Mouse (Mus musculus) layer of hippocampus, adult 11-12 months (tissue): ENCODE results near the gene Tcf20.
A peak's percentile ranks its signal among the peaks of the same experiment; 100 is the strongest.

Experiments
- DNase-seq: peaks from one replicate; pipeline ENCODE4 v3.0.0; 2022; ENCODE audit warnings: low spot score

The Tcf20 gene

DNA sequence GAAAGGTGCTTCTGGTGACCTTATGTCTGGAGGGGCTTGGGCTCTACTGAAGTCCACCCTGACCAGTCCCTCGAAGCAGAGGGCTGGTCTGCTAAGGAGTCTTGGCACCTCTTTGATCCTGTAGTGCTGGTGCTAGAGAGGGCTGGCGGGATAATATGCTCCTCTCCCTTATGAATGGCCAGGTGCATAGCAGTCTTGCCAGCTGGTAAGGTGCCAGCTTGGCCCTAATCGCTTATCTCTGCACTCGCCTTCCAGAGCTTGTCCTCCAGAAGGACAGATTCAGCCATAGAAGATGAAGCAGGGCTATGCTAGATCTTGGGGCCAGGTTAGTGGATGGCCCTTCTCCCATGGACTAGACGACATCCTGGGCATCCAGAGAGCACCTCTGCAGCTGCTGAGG, 64.1 kb downstream of the Tcf20 start:
- DNase-seq: no peak

DNA sequence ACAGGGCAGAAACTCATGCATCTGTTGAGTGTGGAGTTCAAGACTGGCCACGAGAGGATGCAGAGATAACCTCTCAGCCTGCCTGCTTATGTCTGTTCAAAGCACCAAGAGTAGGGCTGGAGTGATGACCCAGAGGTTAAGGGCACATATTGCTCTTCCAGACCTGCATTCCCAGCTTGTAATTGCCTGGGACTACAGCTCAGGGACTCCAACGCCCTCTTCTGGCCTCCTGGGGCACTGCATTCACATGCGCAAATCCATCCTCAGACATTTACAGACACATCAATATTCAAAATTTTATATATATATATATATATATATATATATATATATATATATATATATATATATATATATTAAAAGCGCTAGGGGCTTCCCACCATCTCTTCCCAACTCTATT, 64.9 kb downstream of the Tcf20 start:
- DNase-seq: no peak

GRCm38 (mm10) chr15:82922052-82922451, 65.6 kb downstream of the Tcf20 start:
- DNase-seq: peak; percentile 85

GRCm38 (mm10) chr15:82921559-82921958, 66.1 kb downstream of the Tcf20 start:
- DNase-seq: no peak

GRCm38 (mm10) chr15:82920895-82921515, 66.7 kb downstream of the Tcf20 start:
- no peak for DNase-seq

DNA sequence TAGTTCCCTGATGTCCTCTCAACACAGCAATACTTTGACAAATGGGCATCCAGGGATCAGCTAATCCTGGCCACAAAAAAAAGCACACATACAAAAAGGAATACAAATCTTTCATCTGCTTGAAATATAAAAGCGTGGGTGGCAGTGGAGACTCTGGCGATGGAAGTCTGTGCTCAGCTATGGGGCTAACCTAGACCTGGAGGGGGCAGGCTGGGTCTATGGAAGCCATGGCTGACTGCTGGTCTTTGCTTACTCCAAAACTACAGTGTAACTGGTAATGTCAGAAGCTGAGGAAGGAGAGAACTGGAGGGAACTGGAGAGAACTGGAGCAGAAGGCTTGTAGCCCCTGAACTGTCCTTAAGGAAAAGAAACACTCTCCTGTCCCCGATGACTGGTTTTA, 69.7 kb downstream of the Tcf20 start:
- no peak for DNase-seq

GRCm38 (mm10) chr15:82917207-82917844, 70.3 kb downstream of the Tcf20 start:
- peak; percentile 82 for DNase-seq

GRCm38 (mm10) chr15:82914455-82914854, 73.2 kb downstream of the Tcf20 start:
- no peak for DNase-seq

- no peak for DNase-seq
These were observed 75.7 kb downstream of the Tcf20 start for GRCm38 (mm10) chr15:82911965-82912337.

DNA sequence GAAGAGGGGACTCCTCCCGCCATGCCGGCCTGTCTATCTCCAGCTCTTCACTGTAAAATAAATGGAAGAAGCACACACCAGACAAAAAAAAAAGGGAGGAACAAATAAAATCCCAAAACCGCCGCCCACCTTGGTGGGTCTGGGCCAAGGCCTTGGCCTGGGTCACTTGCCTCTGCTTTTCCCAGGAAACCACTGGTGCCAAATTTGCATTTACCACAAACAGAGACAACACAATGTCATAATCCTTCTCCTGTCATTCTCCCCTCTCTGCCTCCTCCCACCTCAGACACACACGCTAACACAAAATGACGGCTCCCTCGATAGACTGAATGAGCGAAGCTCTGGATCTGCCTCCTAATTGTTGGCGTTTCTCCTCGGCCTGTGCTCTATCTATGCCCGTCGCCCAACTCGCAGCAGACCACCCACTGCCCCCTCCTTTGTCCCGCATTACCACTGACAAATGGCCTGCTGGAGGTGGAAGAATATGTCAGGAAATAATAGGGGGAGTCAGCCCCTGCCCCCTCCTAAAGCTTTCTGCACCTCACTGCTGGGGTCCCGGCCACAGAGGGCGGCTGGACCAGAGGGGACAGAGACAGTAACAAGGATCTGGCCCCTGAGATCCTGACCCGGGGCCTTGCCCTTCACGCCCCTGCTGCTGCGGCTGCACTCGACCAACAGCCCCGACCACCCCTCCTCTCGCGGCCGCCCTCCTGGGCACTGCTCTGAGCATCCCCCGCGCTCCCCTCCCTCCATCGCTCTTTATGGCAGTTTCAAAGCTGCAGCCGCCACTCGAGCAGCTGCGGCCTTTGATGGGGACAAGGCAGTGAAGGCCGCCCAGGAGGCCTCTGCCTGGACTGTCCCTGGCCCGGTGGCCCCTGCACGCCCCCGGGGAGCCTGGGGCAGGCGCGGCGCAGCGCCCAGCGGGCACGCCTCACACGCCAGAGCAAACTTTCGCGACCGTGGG, 76.4 kb downstream of the Tcf20 start:
- DNase-seq: no peak

DNA sequence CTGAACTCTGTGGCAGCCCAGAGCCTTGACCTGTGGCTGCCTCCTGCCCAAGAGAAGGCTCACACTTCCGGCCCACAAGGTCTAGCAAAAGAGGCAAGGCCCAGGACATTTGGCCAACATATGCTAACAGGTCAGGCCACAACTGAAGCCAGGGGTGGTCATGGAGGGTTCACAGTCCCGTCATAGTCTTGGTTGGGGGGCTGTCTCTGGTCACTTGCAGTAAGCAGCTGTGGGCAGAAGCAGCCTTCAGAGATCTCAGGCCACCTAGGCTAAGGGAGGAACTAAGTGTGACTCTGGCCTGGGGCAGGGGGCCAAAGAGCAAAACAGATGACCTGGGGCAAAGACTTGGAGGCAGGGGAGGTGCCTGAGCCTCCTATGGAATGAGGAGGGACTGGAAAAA, 77.1 kb downstream of the Tcf20 start:
- DNase-seq: no peak

GRCm38 (mm10) chr15:82909791-82910190, 77.9 kb downstream of the Tcf20 start:
- no peak for DNase-seq

DNA sequence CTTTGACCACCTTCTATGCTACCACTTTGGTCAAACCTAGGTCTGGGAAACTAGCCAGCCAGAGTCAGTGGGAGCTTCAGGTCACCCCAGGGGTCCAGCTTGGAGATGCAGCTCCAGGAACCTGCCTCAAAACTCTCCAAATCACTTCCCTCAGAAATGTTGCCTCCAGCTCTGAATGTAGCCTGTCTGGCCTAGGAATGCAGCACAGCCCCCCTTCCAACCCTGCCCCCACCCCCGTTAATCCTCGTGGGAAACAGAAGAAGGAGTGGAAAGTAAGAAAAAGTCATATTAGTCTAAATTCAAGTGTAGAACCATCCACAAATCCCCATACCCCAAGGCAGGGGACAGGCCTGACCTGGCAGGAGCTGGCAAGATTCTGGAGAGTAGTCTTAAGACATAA, 79.2 kb downstream of the Tcf20 start:
- DNase-seq: no peak

- DNase-seq: no peak
These were observed 80.4 kb downstream of the Tcf20 start for GRCm38 (mm10) chr15:82907306-82907705.

DNA sequence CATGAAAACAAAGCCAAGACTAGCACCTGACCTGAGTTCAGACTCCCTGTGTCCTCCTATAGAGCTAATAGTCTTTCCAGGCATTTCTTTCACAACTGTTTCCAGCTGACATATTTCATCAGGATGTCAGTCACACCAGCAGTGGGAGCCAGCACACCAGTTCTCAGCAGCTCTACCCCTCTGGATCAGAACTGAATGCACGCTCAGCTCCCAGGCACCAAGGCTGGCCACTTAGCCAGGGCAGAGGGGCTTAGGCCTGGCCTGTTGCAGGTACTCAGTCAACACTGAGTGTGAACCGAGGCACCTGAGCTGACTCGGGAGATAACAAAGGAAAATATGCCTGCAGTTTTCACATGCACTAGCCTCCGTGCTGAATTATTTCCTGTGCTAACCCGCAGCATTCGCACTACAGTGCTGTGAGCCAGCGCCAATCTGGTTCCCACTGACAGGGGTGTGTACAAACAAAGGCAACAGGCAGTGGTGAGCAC, 81.1 kb downstream of the Tcf20 start:
- DNase-seq: no peak

DNA sequence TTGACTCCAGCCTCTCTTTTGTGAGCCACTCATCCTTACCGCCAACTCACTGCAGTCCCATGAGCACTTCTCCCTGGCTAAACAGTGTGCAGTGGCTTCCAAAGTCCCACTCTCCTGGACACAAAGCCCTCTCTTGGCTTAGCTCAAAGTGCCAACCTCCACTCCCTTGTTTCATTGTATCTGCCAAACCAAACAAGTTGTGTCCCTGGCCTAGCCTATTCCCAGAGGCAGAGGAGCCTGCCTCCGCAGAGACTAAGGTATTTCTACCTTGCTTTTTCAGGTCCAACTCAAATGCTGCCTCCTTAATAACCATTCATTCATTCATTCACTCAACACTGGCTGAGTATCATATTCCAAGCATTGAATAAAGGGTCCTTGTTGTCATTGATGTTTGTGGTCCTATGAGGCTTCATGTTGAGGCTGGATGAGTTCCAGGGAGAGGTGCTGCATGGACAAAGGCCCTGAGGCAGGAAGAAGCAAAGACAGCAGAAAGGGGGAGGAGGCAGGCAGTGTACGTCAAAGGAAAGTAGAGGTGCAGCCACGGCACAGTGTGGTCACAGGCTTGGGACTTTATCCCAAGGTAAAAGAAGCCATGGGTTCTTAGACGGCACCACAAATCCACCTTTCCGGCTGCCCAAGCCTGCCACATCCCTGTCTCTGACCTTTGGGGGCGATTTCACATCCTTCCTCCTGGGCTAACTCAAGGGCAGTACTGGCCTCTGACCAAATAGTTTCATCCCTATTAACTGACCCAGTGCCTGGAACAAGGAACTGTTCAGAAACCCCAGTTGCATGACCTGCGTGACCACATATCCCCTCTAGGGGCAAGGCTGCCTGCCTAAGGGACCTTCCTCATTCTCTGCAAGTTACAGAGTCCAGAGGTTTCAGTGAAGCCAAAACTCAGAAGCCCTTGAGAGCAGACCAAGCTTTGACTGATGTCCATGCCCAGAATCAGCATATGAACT, 82.0 kb downstream of the Tcf20 start:
- no peak for DNase-seq

DNA sequence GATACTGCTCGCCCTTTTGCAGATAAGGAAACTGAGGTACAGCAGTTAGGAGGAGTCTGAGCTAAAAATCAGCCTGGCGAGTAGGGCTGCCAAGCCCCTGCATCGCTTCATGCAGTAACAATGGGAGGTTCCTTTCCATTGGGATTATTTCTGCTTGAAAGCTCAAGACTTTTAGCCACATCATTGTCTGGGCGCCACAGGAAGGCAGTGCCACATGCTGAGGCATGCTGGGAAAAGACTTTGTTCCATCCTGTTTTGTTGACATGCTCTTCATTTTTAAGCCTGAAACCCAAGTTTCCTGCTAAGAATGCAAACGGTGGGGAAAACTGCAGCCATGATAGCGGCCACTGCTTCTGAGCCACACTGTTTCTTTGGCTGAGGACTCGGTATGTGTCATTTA, 83.1 kb downstream of the Tcf20 start:
- no peak for DNase-seq

DNA sequence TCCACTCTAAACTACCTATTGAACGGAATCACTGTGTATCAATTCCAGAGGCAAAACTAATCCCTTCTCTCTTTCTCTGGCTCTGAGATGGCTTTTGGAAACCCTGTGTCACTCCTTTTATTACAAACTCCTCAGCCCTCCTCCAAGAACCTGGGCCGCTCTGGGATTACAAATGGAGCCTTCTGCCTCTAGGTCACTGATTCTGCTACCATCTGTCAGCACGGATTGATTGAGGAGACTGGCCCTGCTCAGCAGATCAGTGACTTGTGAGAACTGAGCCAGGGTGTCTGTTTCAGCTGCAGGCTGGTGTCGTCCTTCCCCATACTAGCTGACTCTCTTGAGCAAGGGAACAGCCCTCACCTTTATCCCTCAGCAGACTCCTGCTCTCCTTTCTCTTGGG, 85.2 kb downstream of the Tcf20 start:
- no peak for DNase-seq

DNA sequence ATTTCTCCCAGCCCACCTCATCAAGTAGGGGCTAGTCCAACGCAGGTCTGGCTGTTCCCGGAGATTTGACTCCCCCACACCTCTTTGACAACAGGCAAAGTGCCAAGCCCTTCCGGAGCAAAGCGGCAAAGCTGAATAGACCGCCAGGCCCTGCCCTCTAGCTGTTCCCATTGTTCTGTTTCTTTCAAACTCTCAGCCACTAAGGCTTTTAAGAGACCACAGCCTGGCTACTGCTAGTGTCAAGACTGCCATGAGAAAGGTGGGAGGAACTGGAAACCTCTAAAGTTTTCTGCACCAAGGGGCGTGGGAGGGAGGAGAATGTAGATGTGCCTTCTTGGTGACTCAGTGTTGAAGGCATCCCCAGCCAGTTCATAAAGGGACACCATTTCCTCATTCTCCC, 86.4 kb downstream of the Tcf20 start:
- no peak for DNase-seq

DNA sequence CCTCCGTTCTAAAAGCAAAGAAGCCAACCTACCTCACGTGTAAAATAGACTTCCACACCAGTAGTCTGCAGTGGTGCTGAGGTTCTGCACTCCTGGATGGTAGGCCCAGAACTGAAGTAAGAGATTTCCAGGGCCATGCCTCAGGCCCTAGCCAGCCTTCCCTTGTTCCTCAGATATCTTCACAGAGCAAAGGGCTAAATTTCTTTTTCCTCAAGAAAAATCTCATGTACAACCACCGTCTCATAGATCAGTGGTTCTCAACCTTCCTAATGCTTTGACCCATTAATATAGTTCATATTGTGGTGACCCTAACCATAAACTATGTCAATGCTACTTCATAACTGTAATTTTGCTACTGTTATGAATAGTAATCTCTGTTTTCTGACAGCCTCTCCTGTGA, 87.3 kb downstream of the Tcf20 start:
- no peak for DNase-seq

- peak; percentile 84 for DNase-seq
These were observed 87.9 kb downstream of the Tcf20 start for GRCm38 (mm10) chr15:82899676-82900301.
